Mouse (Mus musculus): ENCODE results near the gene Spata5. TPM values are rescaled to one million over a fixed set of nuclear protein-coding genes. Genes with fewer than 3 reads are reported as not detected.
A peak's percentile ranks its signal among the peaks of the same experiment; 100 is the strongest.

The Spata5 gene
- polyA plus RNA-seq, 1 experiment from 2014 or later, result 26.2 TPM

DNA sequence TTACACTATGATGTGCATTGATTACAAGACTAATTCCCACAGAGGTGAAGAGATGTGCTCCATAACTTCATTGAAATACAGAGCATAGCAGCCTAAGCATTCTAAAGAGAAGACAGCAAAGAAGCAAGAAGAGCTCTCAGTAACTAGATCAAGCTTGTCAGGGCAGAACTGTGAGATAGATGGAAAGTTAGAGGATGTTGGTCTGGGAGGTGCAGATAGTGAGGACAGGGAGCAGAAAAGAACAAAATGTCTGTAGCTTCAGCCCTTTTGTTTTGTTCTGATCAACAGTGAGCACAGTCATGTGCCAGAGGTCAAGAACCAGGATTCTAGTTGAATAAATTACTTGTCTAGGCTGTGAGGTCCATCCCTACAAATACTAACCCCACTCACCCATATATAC lies 68.5 kb downstream of the Spata5 start:
- Histone ChIP-seq H3K27ac (ENCODE audit: low read length) (no peak overlapping the region), H3K4me3 (ENCODE audit: low read length) (no peak overlapping the region), H3K4me1 (ENCODE audit: control insufficient read depth, insufficient read depth, low read length) (no peaks in the 10 kb centered on the region), H3K9ac (ENCODE audit: low read depth, low read length) (no peak overlapping the region), H3K4me2 (ENCODE audit: low read depth, low read length) (no peak overlapping the region), H3K36me3 (ENCODE audit: control insufficient read depth, insufficient read depth, low read length) (no peaks in the 10 kb centered on the region), H3K27me3 (replicated peaks; ENCODE audit: control insufficient read depth, insufficient read depth, low read length) (no peaks in the 10 kb centered on the region), H3K9me3 (ENCODE audit: control insufficient read depth, low read length) (no peaks in the 10 kb centered on the region)
- no peak for ATAC-seq

DNA sequence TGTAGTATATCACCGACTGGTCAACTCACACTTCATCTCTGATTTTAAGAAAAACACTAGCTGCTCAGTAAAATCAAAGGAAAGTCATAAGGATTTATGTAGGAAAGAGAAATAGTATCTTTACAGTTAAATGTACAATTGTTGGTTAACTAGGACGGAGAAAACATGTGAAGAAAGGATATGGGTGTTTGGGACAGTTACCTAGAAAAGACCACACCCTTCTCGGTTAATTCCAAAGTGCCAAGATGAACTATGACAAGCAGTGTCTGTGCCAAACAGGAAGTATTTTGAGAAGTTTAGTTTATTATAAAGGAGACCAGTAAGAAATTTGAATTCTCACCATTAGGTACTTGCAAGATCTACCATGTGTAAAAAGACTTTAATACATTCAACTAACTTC lies 70.3 kb downstream of the Spata5 start:
- no peaks in the 10 kb centered on the region for H3K4me1 ChIP-seq (ENCODE audit: control insufficient read depth, insufficient read depth, low read length)
- no peaks in the 10 kb centered on the region for H3K27me3 ChIP-seq (replicated peaks; ENCODE audit: control insufficient read depth, insufficient read depth, low read length)
- no peak overlapping the region for H3K9ac ChIP-seq (ENCODE audit: low read depth, low read length)
- no peaks in the 10 kb centered on the region for H3K36me3 ChIP-seq (ENCODE audit: control insufficient read depth, insufficient read depth, low read length)
- WGBS, result 86% methylated on average over 3 of the region's 3 CpGs
- H3K27ac ChIP-seq (ENCODE audit: low read length), result no peak overlapping the region
- no peaks in the 10 kb centered on the region for H3K9me3 ChIP-seq (ENCODE audit: control insufficient read depth, low read length)
- H3K4me2 ChIP-seq (ENCODE audit: low read depth, low read length), result no peak overlapping the region
- H3K4me3 ChIP-seq (ENCODE audit: low read length), result no peak overlapping the region
- no peak for ATAC-seq

DNA sequence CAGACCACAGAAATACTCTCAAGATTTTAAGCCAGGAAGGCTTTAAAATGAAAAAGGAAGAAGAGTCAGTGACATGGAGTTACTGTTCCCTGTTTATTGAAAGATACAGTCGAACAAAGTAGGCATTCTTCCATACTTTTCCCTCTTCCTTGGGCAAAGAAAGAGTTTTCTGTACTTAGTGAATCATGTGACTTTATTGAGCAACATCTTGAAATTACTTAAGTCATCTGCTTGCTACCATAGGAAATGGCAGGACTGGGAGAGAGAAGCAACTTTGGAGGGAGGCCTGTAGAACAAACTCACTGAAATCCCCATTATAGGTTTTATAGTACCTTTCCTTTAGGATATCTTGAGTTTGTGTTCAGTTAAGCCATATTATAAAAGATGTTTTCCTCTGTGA lies 81.2 kb downstream of the Spata5 start:
- no peak overlapping the region for H3K27ac ChIP-seq (ENCODE audit: low read length)
- no peaks in the 10 kb centered on the region for H3K4me1 ChIP-seq (ENCODE audit: control insufficient read depth, insufficient read depth, low read length)
- no peak overlapping the region for H3K4me3 ChIP-seq (ENCODE audit: low read length)
- no peaks in the 10 kb centered on the region for H3K9me3 ChIP-seq (ENCODE audit: control insufficient read depth, low read length)
- ATAC-seq, result no peak
- H3K9ac ChIP-seq (ENCODE audit: low read depth, low read length), result no peak overlapping the region
- 69% methylated on average over 1 of the region's 1 CpGs for WGBS
- no peaks in the 10 kb centered on the region for H3K36me3 ChIP-seq (ENCODE audit: control insufficient read depth, insufficient read depth, low read length)
- no peak overlapping the region for H3K4me2 ChIP-seq (ENCODE audit: low read depth, low read length)
- H3K27me3 ChIP-seq (replicated peaks; ENCODE audit: control insufficient read depth, insufficient read depth, low read length), result no peaks in the 10 kb centered on the region

DNA sequence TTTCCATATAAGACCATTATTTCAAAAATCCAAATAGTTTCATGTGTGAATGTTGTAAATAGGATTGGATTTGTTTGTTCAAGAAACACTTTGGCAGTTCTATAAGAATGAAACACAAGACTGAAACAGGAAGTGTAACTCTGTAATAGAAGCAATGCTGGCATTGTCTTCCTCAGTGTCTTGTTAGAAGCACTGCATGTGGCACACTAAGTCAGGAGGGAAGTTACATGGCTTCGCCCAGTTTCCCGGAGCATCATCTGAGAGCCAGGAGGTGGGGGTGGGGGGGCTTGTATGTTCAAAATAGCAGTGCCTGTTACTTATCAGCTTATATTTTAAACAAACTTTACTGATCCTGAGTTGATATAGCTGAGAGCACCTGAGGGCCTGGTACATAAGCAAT lies 82.9 kb downstream of the Spata5 start:
- Histone ChIP-seq H3K27ac (ENCODE audit: low read length) (no peak overlapping the region), H3K4me3 (ENCODE audit: low read length) (no peak overlapping the region), H3K4me1 (ENCODE audit: control insufficient read depth, insufficient read depth, low read length) (no peaks in the 10 kb centered on the region), H3K27me3 (replicated peaks; ENCODE audit: control insufficient read depth, insufficient read depth, low read length) (no peaks in the 10 kb centered on the region), H3K9me3 (ENCODE audit: control insufficient read depth, low read length) (no peaks in the 10 kb centered on the region), H3K4me2 (ENCODE audit: low read depth, low read length) (no peak overlapping the region), H3K36me3 (ENCODE audit: control insufficient read depth, insufficient read depth, low read length) (no peaks in the 10 kb centered on the region), H3K9ac (ENCODE audit: low read depth, low read length) (no peak overlapping the region)
- no peak for ATAC-seq
- 73% methylated on average over 2 of the region's 2 CpGs for WGBS

DNA sequence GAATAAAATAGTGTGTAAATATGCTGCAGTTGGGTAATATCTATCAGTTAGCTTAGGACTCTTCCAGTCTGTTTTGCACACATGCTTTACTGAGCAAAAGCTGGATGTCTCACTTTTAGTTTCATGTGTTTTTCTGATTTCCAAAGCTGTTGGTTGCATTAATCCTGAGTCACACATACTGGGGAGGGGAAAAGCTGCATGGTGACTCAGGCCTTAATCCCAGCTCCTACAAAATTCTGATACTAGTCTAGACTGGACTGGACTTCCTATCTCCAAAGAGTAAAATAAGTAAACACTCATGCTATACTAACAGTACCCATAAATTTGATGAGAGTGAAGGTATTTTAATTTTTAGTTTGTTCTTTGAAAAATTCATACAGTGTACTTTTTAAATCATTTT lies 84.2 kb downstream of the Spata5 start:
- Histone ChIP-seq H3K9ac (ENCODE audit: low read depth, low read length) (no peak overlapping the region), H3K36me3 (ENCODE audit: control insufficient read depth, insufficient read depth, low read length) (no peaks in the 10 kb centered on the region), H3K9me3 (ENCODE audit: control insufficient read depth, low read length) (no peaks in the 10 kb centered on the region), H3K4me2 (ENCODE audit: low read depth, low read length) (no peak overlapping the region), H3K4me1 (ENCODE audit: control insufficient read depth, insufficient read depth, low read length) (no peaks in the 10 kb centered on the region), H3K27ac (ENCODE audit: low read length) (no peak overlapping the region), H3K27me3 (replicated peaks; ENCODE audit: control insufficient read depth, insufficient read depth, low read length) (no peaks in the 10 kb centered on the region), H3K4me3 (ENCODE audit: low read length) (no peak overlapping the region)
- no peak for ATAC-seq

DNA sequence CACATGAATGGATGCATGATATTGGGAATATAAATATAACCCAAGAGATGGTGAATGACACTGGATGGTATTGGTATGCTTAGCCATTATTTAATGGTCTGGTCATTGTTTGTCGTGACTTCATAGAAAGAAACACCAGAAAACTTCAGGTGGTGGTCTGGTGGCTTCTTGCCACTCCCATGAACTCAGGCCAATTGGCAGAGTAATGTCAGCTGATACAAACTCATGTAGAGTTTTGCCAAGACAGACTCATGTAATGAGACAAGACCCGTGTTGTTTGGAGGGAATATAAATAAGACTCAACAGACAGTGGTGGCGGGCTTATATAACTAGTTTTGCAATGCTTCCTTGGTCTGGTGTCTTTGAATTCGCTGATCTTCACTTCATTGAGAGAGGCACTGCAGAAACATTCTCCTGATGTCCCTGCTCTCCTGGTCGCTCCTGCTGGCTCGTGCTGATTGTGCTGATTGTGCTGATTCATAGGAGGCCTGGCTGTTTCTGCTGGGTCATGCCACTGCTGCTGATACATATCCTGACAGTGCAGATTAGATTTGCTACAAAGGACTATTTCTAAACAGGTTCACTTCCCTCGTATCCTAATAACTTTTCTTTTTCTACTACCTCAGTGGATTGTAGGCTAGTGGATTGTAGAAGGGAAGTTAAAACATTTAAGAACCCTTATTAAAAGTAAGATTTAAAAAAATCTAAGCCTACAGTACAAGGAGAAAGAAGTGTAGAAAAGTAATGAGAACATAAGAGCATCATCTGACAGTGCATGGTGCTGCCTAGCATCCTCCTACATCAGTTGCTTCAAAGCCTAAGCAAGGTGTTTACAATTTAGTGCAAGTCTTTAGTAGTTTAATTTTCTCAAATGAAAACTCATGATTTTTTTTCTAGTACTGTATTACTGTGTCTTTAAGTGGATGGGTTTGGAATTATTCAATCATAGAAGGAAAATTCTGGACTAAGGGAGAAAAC lies 90.6 kb downstream of the Spata5 start:
- H3K27me3 ChIP-seq (replicated peaks; ENCODE audit: control insufficient read depth, insufficient read depth, low read length), result no peaks in the 10 kb centered on the region
- H3K4me1 ChIP-seq (ENCODE audit: control insufficient read depth, insufficient read depth, low read length), result no peaks in the 10 kb centered on the region
- H3K27ac ChIP-seq (ENCODE audit: low read length), result no peak overlapping the region
- H3K36me3 ChIP-seq (ENCODE audit: control insufficient read depth, insufficient read depth, low read length), result no peaks in the 10 kb centered on the region
- ATAC-seq, result peak; percentile 83
- no peaks in the 10 kb centered on the region for H3K9me3 ChIP-seq (ENCODE audit: control insufficient read depth, low read length)
- no peak overlapping the region for H3K4me2 ChIP-seq (ENCODE audit: low read depth, low read length)
- no peak overlapping the region for H3K9ac ChIP-seq (ENCODE audit: low read depth, low read length)
- H3K4me3 ChIP-seq (ENCODE audit: low read length), result no peak overlapping the region
- WGBS, result 69% methylated on average over 7 of the region's 7 CpGs

DNA sequence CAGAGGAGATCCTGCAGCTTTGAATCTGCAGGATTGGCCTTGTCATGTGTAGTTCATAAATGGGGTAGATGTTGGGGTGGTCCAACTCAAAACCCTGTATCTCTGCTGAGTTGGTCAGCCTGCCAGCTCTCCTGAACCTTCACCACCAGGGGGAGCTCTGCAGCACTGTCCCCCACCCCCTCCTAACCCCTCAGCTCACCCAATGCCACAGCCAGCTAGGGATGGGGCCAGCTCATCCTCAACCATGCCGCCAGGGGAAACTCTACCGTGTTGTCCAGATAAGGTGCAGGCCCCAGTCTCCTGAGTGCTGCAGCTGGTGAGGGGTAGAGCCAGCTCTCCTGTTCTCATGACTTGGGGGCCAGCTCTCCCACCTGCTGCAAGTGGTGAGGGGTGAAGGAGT lies 95.8 kb downstream of the Spata5 start:
- no peak overlapping the region for H3K4me2 ChIP-seq (ENCODE audit: low read depth, low read length)
- no peaks in the 10 kb centered on the region for H3K4me1 ChIP-seq (ENCODE audit: control insufficient read depth, insufficient read depth, low read length)
- no peaks in the 10 kb centered on the region for H3K27me3 ChIP-seq (replicated peaks; ENCODE audit: control insufficient read depth, insufficient read depth, low read length)
- H3K4me3 ChIP-seq (ENCODE audit: low read length), result no peak overlapping the region
- WGBS, result 16% methylated on average over 2 of the region's 2 CpGs
- no peak overlapping the region for H3K27ac ChIP-seq (ENCODE audit: low read length)
- no peak overlapping the region for H3K9ac ChIP-seq (ENCODE audit: low read depth, low read length)
- H3K9me3 ChIP-seq (ENCODE audit: control insufficient read depth, low read length), result no peaks in the 10 kb centered on the region
- no peaks in the 10 kb centered on the region for H3K36me3 ChIP-seq (ENCODE audit: control insufficient read depth, insufficient read depth, low read length)
- no peak; the same call in 1 of the 2 replicates for ATAC-seq

DNA sequence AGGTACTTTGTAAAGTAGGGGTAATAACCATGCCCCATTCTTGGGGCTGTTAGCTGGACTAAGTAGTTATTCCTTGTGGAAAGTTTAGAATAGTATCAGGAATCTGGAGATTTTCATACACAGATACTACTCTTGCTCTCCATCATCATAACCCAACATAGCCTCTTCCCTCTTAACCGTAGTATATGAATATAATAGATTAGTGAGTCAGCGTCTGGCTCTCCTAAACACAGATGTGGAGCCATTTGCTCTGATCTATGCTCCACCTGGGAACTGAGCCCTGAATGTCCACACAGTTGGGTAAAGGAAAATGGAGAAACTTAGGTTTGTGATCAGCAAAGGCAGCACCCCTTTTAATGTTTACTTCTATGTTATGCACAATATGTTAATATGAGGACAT lies 96.7 kb downstream of the Spata5 start:
- Histone ChIP-seq H3K4me2 (ENCODE audit: low read depth, low read length) (no peak overlapping the region), H3K36me3 (ENCODE audit: control insufficient read depth, insufficient read depth, low read length) (no peaks in the 10 kb centered on the region), H3K27ac (ENCODE audit: low read length) (no peak overlapping the region), H3K9me3 (ENCODE audit: control insufficient read depth, low read length) (no peaks in the 10 kb centered on the region), H3K9ac (ENCODE audit: low read depth, low read length) (no peak overlapping the region), H3K4me3 (ENCODE audit: low read length) (no peak overlapping the region), H3K27me3 (replicated peaks; ENCODE audit: control insufficient read depth, insufficient read depth, low read length) (no peaks in the 10 kb centered on the region), H3K4me1 (ENCODE audit: control insufficient read depth, insufficient read depth, low read length) (no peaks in the 10 kb centered on the region)
- no peak for ATAC-seq
- WGBS, result 94% methylated on average over 2 of the region's 2 CpGs

DNA sequence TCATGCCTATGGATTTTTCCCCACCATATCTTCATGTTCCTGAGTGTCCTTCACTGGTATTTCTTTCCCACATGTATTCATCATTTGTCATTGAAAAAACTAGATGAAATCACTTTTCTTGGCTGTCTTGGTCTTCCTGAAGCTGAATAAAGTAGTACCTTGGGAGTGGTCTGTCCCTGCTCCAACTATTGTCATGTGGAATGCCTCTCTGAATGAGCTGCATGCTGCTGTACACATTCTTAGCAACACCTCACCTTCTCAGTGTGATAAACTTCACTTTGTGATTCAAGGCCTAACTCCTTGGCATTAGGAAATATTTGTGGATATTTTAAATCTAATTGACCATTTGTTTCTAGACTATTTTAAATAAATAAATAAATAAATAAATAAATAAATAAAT lies 98.9 kb downstream of the Spata5 start:
- H3K9ac ChIP-seq (ENCODE audit: low read depth, low read length), result no peak overlapping the region
- no peak overlapping the region for H3K27ac ChIP-seq (ENCODE audit: low read length)
- H3K4me2 ChIP-seq (ENCODE audit: low read depth, low read length), result no peak overlapping the region
- H3K4me1 ChIP-seq (ENCODE audit: control insufficient read depth, insufficient read depth, low read length), result no peaks in the 10 kb centered on the region
- no peak overlapping the region for H3K4me3 ChIP-seq (ENCODE audit: low read length)
- H3K27me3 ChIP-seq (replicated peaks; ENCODE audit: control insufficient read depth, insufficient read depth, low read length), result no peaks in the 10 kb centered on the region
- H3K9me3 ChIP-seq (ENCODE audit: control insufficient read depth, low read length), result no peaks in the 10 kb centered on the region
- no peak for ATAC-seq
- H3K36me3 ChIP-seq (ENCODE audit: control insufficient read depth, insufficient read depth, low read length), result no peaks in the 10 kb centered on the region

Measured in intestine, embryonic 16.5 days (tissue).